Mouse (Mus musculus): ENCODE results near the gene Ighmbp2. TPM values are rescaled to one million over a fixed set of nuclear protein-coding genes. Genes with fewer than 3 reads are reported as not detected.

Ighmbp2 gene
- 11.1 TPM for polyA plus RNA-seq (2017; shearing (Covaris generic))

DNA sequence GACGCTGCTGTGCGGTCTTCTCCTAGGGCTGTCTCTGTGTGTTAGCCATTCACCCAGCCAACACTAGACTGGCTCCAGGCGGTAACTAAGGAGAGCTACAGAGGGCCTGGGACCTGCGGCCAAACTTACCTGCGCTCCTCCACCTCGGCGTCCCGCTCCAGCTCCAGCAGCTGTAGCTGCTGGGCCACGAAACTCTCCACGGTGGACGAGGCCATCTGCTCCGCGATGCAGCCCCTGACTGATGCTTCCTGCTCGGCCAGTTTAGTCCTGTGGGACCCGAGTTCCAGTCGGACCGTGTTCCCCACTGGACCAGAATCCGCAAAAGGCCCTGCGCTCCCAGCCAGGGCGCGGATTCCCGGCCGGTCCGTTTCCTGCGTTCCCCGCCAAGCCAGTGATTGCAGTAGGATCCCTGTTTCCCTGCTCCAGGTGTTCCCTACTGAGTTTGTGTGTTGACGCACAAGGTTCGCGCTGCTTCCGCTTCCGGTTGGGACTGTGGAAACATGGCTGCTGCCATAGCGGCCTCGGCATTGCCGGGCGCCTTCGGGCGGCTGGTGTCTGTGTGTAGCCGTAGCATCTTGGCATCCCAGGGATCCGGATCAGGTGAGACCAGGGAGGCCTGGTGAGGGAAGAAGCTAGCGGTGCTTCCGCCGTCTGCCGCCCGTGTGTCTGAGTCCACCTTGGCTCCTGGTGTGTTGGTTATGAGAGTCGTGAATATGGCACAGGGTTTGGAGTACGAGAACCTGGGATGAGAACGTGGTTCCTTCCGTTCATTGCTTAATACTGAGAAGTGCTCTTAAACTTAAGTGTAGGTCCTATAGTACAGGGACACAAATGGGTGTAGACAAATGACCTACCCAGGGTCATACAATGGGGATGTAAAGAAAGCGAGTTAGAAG lies at the start of gene Ighmbp2, which contains the start of gene Mrpl21:
Ighmbp2 (minus strand) TSS at position 446 of the 896 bp plus-strand sequence.
Mrpl21 (plus strand) TSS at position 330 of the 896 bp plus-strand sequence.

DNA sequence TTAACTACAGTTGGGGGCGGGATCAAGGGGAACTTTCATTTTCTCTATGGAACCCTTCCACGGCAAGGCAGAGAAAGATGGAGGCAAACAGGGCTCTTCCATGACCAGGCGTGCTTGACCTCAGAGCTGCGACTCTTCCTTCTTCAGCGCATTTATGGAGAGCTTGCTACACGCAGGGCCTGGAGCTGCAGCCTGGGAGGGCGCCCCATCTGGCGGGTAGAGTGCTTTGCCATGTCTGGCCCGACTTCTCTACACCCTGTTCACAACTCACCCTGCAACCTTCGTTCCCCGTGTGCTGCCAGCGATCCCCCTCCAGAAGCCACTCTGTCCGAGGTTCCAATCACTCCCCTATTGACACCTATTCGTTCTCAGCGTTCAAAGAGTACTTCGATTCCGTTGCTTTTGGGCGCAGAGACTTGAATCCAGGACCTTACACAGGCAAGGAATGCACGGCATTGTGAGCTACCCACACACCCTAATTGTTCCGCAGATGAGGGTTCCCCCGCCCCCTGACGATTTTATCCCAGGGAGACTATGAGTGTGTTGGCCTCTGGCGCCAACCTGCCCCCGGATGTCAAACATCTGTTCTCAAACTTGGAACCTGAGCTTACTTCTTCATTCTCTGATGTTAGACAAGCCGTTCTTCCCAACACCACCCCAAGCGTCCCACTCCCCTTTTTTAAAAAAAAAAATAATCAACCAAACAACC lies 39.6 kb upstream of the Ighmbp2 start, which contains the start of gene Cpt1a:
Cpt1a (plus strand) TSS at position 74 of the 709 bp plus-strand sequence.

Other genes starting within 250 kb of the Ighmbp2 start
- gene Mrpl21, start 116 bp downstream of the Ighmbp2 start, polyA plus RNA-seq (2017; shearing (Covaris generic)): 73.8 TPM
- 22.3 TPM for gene Cpt1a, start 39.3 kb upstream of the Ighmbp2 start, polyA plus RNA-seq (2017; shearing (Covaris generic))
- not detected for gene Tesmin, start 105.8 kb upstream of the Ighmbp2 start, polyA plus RNA-seq (2017; shearing (Covaris generic))
- gene Gal, start 131.5 kb upstream of the Ighmbp2 start, polyA plus RNA-seq (2017; shearing (Covaris generic)): 0.49 TPM

Measured in effector memory CD4-positive, alpha-beta T cell, adult 5 months (primary cell).